Mouse (Mus musculus): ENCODE measurements around the gene Hsd17b14.
A peak's percentile ranks its signal among the peaks of the same experiment; 100 is the strongest.
"Not testable (repeated sequence)": the region's sequence is repeated elsewhere in the genome, so short reads cannot be mapped to it uniquely, and the experiment has no call there.

The Hsd17b14 gene

GRCm38 (mm10) chr7:45554744-45555143 lies at the start of gene Hsd17b14:
Gene Hsd17b14, plus strand, starts transcription at chr7:45554893.
- DNase-seq (ENCODE audit: low read depth), result no peak

GRCm38 (mm10) chr7:45507583-45507982 lies 47.1 kb upstream of the Hsd17b14 start:
- no peak for DNase-seq (ENCODE audit: low read depth)

GRCm38 (mm10) chr7:45508561-45508960 lies 46.1 kb upstream of the Hsd17b14 start:
- peak; percentile 73 for DNase-seq (ENCODE audit: low read depth)

GRCm38 (mm10) chr7:45509181-45509882 lies 45.4 kb upstream of the Hsd17b14 start:
- no peak for DNase-seq (ENCODE audit: low read depth)

- peak; percentile 95 for DNase-seq (ENCODE audit: low read depth)
These were observed 44.5 kb upstream of the Hsd17b14 start, which contains the start of gene Nucb1 for GRCm38 (mm10) chr7:45509912-45510787. Gene Nucb1, minus strand, starts transcription at chr7:45510406.

GRCm38 (mm10) chr7:45514411-45514810 lies 40.3 kb upstream of the Hsd17b14 start:
- DNase-seq (ENCODE audit: low read depth), result no peak

- no peak for DNase-seq (ENCODE audit: low read depth)
These were observed 39.3 kb upstream of the Hsd17b14 start for GRCm38 (mm10) chr7:45515436-45515835.

GRCm38 (mm10) chr7:45516846-45517245 lies 37.8 kb upstream of the Hsd17b14 start:
- not testable (repeated sequence) for DNase-seq (ENCODE audit: low read depth)

GRCm38 (mm10) chr7:45518618-45519017 lies 36.1 kb upstream of the Hsd17b14 start:
- no peak for DNase-seq (ENCODE audit: low read depth)

- DNase-seq (ENCODE audit: low read depth), result peak; percentile 37
These were observed 35.2 kb upstream of the Hsd17b14 start for GRCm38 (mm10) chr7:45519345-45520120.

- DNase-seq (ENCODE audit: low read depth), result no peak
These were observed 34.1 kb upstream of the Hsd17b14 start for GRCm38 (mm10) chr7:45520605-45521004.

GRCm38 (mm10) chr7:45521728-45522184 lies 32.9 kb upstream of the Hsd17b14 start:
- peak; percentile 75 for DNase-seq (ENCODE audit: low read depth)

GRCm38 (mm10) chr7:45522194-45522752 lies 32.4 kb upstream of the Hsd17b14 start:
- no peak for DNase-seq (ENCODE audit: low read depth)

GRCm38 (mm10) chr7:45522957-45523676 lies 31.6 kb upstream of the Hsd17b14 start:
- DNase-seq (ENCODE audit: low read depth), result peak; percentile 38

GRCm38 (mm10) chr7:45523678-45524170 lies 31.0 kb upstream of the Hsd17b14 start:
- no peak for DNase-seq (ENCODE audit: low read depth)

GRCm38 (mm10) chr7:45524841-45525621 lies 29.7 kb upstream of the Hsd17b14 start:
- DNase-seq (ENCODE audit: low read depth), result peak; percentile 68

- peak; percentile 98 for DNase-seq (ENCODE audit: low read depth)
These were observed 28.8 kb upstream of the Hsd17b14 start, which contains the start of the genes Ppp1r15a and Plekha4 for GRCm38 (mm10) chr7:45525809-45526473. Gene Ppp1r15a, minus strand, starts transcription at chr7:45526268. Gene Plekha4, plus strand, starts transcription at chr7:45526330.

GRCm38 (mm10) chr7:45526474-45527120 lies 28.1 kb upstream of the Hsd17b14 start:
- peak; percentile 60 for DNase-seq (ENCODE audit: low read depth)

- DNase-seq (ENCODE audit: low read depth), result not testable (repeated sequence)
These were observed 27.5 kb upstream of the Hsd17b14 start for GRCm38 (mm10) chr7:45527169-45527568.
